Mouse (Mus musculus) lung, postnatal 0 days (tissue): Measurements from ENCODE around the gene Oprd1.

ENCODE experiments used
- CTCF ChIP-seq: IDR thresholded peaks from 2 replicates; pipeline ENCODE4 v1.5.1; 2016; ENCODE audit warnings: antibody characterized with exemption, mild to moderate bottlenecking
- EP300 ChIP-seq: IDR thresholded peaks from 2 replicates; pipeline ENCODE4 v1.6.1; 2016; ENCODE audit warnings: antibody characterized with exemption, mild to moderate bottlenecking, control low read depth

DNA sequence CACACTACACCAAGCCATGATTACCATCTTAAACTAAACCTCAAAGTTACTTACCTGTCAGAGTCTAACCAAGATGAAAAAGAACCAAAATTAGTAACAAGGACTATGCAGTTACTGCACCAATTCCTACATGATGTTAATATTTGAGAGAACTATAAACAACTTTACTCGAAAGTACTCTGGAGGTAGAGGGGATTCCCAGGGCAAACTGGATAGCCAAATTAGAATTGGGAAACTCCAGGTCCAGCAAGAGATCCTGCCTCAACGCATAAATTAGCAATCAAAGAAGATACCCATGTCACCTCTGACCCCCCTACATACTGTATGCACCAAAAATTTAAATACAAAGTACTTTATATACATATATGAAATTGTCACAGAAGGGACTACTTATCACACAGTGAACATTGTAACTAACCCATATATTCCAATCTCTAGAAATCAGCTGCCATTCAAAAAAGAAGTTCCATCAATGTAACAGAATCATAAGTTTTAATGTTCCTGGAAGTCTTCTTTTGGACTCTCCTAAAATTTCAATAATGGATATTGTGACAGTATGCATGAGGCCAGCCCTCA is 43.6 kb upstream of the Oprd1 start:
- no peak for TF ChIP-seq CTCF
- no peak for TF ChIP-seq EP300
